Mouse (Mus musculus) erythroblast, embryonic 14.5 days (primary cell): ENCODE measurements around the gene Zfhx3. TPM values are rescaled to one million over a fixed set of nuclear protein-coding genes. Genes with fewer than 3 reads are reported as not detected.

Experiments
- H3K27me3 ChIP-seq: 2 replicates; pipeline ENCODE4 v1.6.1; 2012; ENCODE audit warnings: inconsistent platforms; ENCODE audit not compliant: control insufficient read depth
- H3K36me3 ChIP-seq: 2 replicates; pipeline ENCODE4 v1.6.1; 2012; ENCODE audit warnings: mild to moderate bottlenecking, inconsistent platforms; ENCODE audit not compliant: control insufficient read depth
- H3K4me1 ChIP-seq: 2 replicates; pipeline ENCODE4 v1.6.1; 2012; ENCODE audit warnings: inconsistent platforms; ENCODE audit not compliant: control insufficient read depth
- H3K4me3 ChIP-seq: replicated peaks from 2 replicates; pipeline ENCODE3; 2012; ENCODE audit warnings: moderate library complexity, mild to moderate bottlenecking, inconsistent platforms
- H3K9me3 ChIP-seq: 2 replicates; pipeline ENCODE4 v1.6.1; 2012; ENCODE audit warnings: low read length, inconsistent platforms, mixed read lengths; ENCODE audit not compliant: control insufficient read depth
- GATA1 ChIP-seq: IDR thresholded peaks from 2 replicates; pipeline ENCODE4 v1.6.1; 2012; ENCODE audit warnings: low read length, inconsistent platforms, mixed read lengths
- TAL1 ChIP-seq: IDR thresholded peaks from 3 replicates; pipeline ENCODE4 v1.6.1; 2012; ENCODE audit warnings: low read length, inconsistent platforms, mixed read lengths
- polyA plus RNA-seq: library from polyadenylated mRNA; stranded (reverse); fragments of >175 nt; gene quantifications from 2 replicates; pipeline ENCODE4 v1.2.3, GENCODE M21; 2012

Zfhx3 gene
- polyA plus RNA-seq, 1 experiment: 0.03 TPM

- no peaks in the 10 kb centered on the region for H3K9me3 ChIP-seq
These were observed 292.0 kb downstream of the Zfhx3 start for GRCm38 (mm10) chr8:108234481-108234880.

GRCm38 (mm10) chr8:108236715-108237114 lies 294.3 kb downstream of the Zfhx3 start:
- H3K4me3 ChIP-seq: no peak overlapping the region
- TF ChIP-seq TAL1 (no peak), GATA1 (no peak)
- no peaks in the 10 kb centered on the region for H3K36me3 ChIP-seq
- peaks cover 3% of the 10 kb centered on the region; the same call in 1 of the 2 replicates for H3K27me3 ChIP-seq
- no peaks in the 10 kb centered on the region for H3K9me3 ChIP-seq
- no peaks in the 10 kb centered on the region for H3K4me1 ChIP-seq

More at GRCm38 (mm10) chr8:108234481-108234880, 292.0 kb downstream of the Zfhx3 start:
- Histone ChIP-seq H3K4me3 (no peak overlapping the region), H3K36me3 (no peaks in the 10 kb centered on the region), H3K27me3 (no peaks in the 10 kb centered on the region), H3K4me1 (no peaks in the 10 kb centered on the region)
- TF ChIP-seq TAL1: no peak
- no peak for TF ChIP-seq GATA1

- H3K4me1 ChIP-seq: no peaks in the 10 kb centered on the region
- H3K9me3 ChIP-seq: no peaks in the 10 kb centered on the region
- TF ChIP-seq GATA1: no peak
- no peak for TF ChIP-seq TAL1
- H3K27me3 ChIP-seq: peaks cover 3% of the 10 kb centered on the region; the same call in 1 of the 2 replicates
- no peaks in the 10 kb centered on the region for H3K36me3 ChIP-seq
- no peak overlapping the region for H3K4me3 ChIP-seq
These were observed 297.1 kb downstream of the Zfhx3 start for GRCm38 (mm10) chr8:108239531-108239930.

DNA sequence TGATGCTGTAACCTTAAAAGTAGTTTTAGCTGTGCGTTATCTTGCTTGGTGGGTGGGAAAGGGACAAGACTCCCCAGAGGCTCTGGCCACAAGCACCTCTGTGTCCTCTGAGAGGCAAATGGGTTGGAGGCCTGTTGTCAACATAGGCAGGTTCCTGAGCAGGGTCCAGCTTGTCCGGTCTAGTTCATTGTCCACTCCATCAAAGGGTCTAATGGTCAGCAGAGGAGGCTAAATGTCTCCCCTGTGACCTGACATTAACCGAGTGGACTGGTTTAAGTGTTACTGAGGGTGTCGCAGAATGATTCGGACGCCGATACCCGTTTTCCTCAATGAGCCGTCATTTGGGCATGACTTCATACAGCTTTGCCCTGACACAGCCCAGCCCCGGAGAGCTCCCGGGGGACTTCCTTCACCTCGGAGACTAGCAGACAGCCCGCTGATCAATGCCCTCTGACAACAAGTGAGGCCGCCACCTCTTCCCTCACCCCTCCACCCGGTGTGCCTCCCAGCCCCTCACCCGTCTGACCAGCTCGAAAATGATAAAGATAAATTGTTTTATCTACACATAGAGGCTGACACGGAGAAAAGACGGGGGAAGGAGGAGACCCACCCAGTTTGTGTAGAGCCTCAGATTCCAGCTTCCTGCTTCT lies 298.7 kb downstream of the Zfhx3 start:
- Histone ChIP-seq H3K9me3 (no peaks in the 10 kb centered on the region), H3K4me3 (no peak overlapping the region), H3K36me3 (no peaks in the 10 kb centered on the region), H3K27me3 (peaks cover 3% of the 10 kb centered on the region; the same call in 1 of the 2 replicates), H3K4me1 (no peaks in the 10 kb centered on the region)
- TF ChIP-seq TAL1 (no peak), GATA1 (no peak)

- Histone ChIP-seq H3K27me3 (peaks cover 3% of the 10 kb centered on the region; the same call in 1 of the 2 replicates), H3K4me3 (no peak overlapping the region), H3K36me3 (no peaks in the 10 kb centered on the region), H3K4me1 (no peaks in the 10 kb centered on the region), H3K9me3 (no peaks in the 10 kb centered on the region)
- no peak for TF ChIP-seq TAL1
- no peak for TF ChIP-seq GATA1
These were observed 300.8 kb downstream of the Zfhx3 start for GRCm38 (mm10) chr8:108243270-108243669.

GRCm38 (mm10) chr8:108244636-108245494 lies 302.4 kb downstream of the Zfhx3 start:
- Histone ChIP-seq H3K27me3 (peaks cover 3% of the 10 kb centered on the region; the same call in 1 of the 2 replicates), H3K4me3 (no peak overlapping the region), H3K36me3 (no peaks in the 10 kb centered on the region), H3K9me3 (no peaks in the 10 kb centered on the region), H3K4me1 (no peaks in the 10 kb centered on the region)
- TF ChIP-seq GATA1 (no peak), TAL1 (no peak)

DNA sequence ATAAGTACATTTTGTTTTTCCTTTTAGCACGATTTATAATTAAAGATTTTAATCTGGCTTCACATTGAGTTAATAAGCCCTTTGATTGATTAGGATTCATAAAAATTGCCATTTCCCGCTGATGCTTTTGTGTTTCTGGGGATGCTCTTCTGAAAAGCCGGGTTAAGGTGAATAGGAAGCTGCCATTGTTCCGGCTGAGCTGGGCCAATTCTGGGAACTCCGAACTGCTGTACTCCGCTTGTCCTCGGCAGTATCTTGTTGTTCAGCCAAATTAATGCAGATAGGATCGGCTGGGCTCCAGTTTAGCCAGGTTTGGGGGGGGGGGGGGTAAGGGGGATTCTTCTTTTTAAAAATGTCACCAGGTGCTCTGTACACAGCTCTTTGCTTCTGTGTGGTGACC lies 303.1 kb downstream of the Zfhx3 start:
- Histone ChIP-seq H3K36me3 (no peaks in the 10 kb centered on the region), H3K4me1 (no peaks in the 10 kb centered on the region), H3K27me3 (peaks cover 3% of the 10 kb centered on the region; the same call in 1 of the 2 replicates), H3K9me3 (no peaks in the 10 kb centered on the region), H3K4me3 (no peak overlapping the region)
- TF ChIP-seq TAL1 (no peak), GATA1 (no peak)

GRCm38 (mm10) chr8:108246035-108246933 lies 303.8 kb downstream of the Zfhx3 start:
- Histone ChIP-seq H3K36me3 (no peaks in the 10 kb centered on the region), H3K9me3 (no peaks in the 10 kb centered on the region), H3K4me3 (no peak overlapping the region), H3K27me3 (no peaks in the 10 kb centered on the region; the same call in 1 of the 2 replicates), H3K4me1 (no peaks in the 10 kb centered on the region)
- TF ChIP-seq TAL1 (no peak), GATA1 (no peak)
